In genomic region chr3:29081517-29081916, GRCm38 (mm10) we compare ENCODE assay signal across 9 mouse cellular contexts. TPM values are rescaled to one million over a fixed set of nuclear protein-coding genes. Genes with fewer than 3 reads are reported as not detected.
A peak's percentile ranks its signal among the peaks of the same experiment; 100 is the strongest.
DNase-seq lines count a peak whose midpoint lies in the region; ATAC-seq and TF ChIP-seq lines count a peak whose summit lies in the region.
"Had no signal": no experiment of that assay in that cellular context is flagged by ENCODE, and none has a peak within 500 bp of the region (broad histone marks: within the 10 kb centered on the region; RNA-seq: fewer than 3 reads in every experiment).

No protein-coding gene starts in this region.

- peak overlapping the region; percentile 48; the same call in 1 of the 2 replicates for H3K9ac ChIP-seq in forebrain, embryonic 15.5 days (replicated peaks)

- peaks cover 50% of the 10 kb centered on the region for H3K27me3 ChIP-seq in E14TG2a.4 (ENCODE audit: insufficient read depth, low read length)
- H3K27me3 ChIP-seq in forebrain, embryonic 15.5 days, result 0 out of 2 replicates have a peak, but pooled peaks cover 3% of the 10 kb centered on the region
- peaks cover 76% of the 10 kb centered on the region for H3K27me3 ChIP-seq in limb, embryonic 10.5 days (ENCODE audit: low read depth, poor library complexity, severe bottlenecking)

- H3K4me1 ChIP-seq in E14TG2a.4 (replicated peaks; ENCODE audit: low read depth, low read length), result peaks cover 11% of the 10 kb centered on the region
- peaks cover 22% of the 10 kb centered on the region for H3K4me1 ChIP-seq in forebrain, embryonic 15.5 days
- H3K4me1 ChIP-seq in limb, embryonic 10.5 days, result peaks cover 20% of the 10 kb centered on the region

- H3K27ac ChIP-seq in forebrain, embryonic 15.5 days (replicated peaks), result 0 out of 2 replicates have a peak overlapping the region, but pooled peaks have one; percentile 6
- H3K27ac ChIP-seq in limb, embryonic 10.5 days, result no peak overlapping the region; the same call in 1 of the 2 replicates

- TF ChIP-seq CTCF in E14TG2a.4 (conservative IDR thresholded peaks at IDR 0.05; ENCODE audit: low read length), result no peak

- peak overlapping the region; percentile 79; the same call in 1 of the 2 replicates for H3K4me3 ChIP-seq in E14TG2a.4 (replicated peaks; ENCODE audit: low read length)
- H3K4me3 ChIP-seq in forebrain, embryonic 15.5 days, result peak overlapping the region; percentile 50
- H3K4me3 ChIP-seq in limb, embryonic 10.5 days, result peak overlapping the region; percentile 61
- H3K4me3 ChIP-seq: megakaryocyte, embryonic 14.5 days had no signal

- 16% methylated on average over 13 of the region's 13 CpGs for WGBS in forebrain, embryonic 15.5 days
- 16% methylated on average over 13 of the region's 13 CpGs for WGBS in limb, embryonic 10.5 days

- peak; percentile 33; the same call in 1 of the 2 replicates for ATAC-seq in forebrain, embryonic 15.5 days (replicated peaks)
- no peak for ATAC-seq in CD4-positive, CD25-positive, alpha-beta regulatory T cell, adult 4 months

- H3K4me2 ChIP-seq in forebrain, embryonic 15.5 days (replicated peaks), result peak overlapping the region; percentile 96

- H3K9me3 ChIP-seq in E14TG2a.4 (ENCODE audit: low read length), result no peaks in the 10 kb centered on the region
- H3K9me3 ChIP-seq in forebrain, embryonic 15.5 days, result no peaks in the 10 kb centered on the region
- no peaks in the 10 kb centered on the region for H3K9me3 ChIP-seq in limb, embryonic 10.5 days (replicated peaks)

- no peaks in the 10 kb centered on the region for H3K36me3 ChIP-seq in E14TG2a.4 (ENCODE audit: insufficient read depth, low read length)
- H3K36me3 ChIP-seq in forebrain, embryonic 15.5 days, result no peaks in the 10 kb centered on the region
- no peaks in the 10 kb centered on the region for H3K36me3 ChIP-seq in limb, embryonic 10.5 days

- peak; percentile 5 for DNase-seq in gastrocnemius, postnatal 10 days
- no peak for DNase-seq in gastrocnemius, adult 18-20 months (ENCODE audit: low spot score)
- peak; percentile 38 for DNase-seq in limb, embryonic 10.5 days (ENCODE audit: low spot score)
- peak; percentile 0 for DNase-seq in retina, postnatal 7 days (ENCODE audit: low read depth, low spot score)
- no peak for DNase-seq in adrenal gland, postnatal 14 days

RNA-seq across cellular contexts. Expression of gene Egfem1, which starts 0.3 kb away (rescaled TPM):
- total RNA-seq in gastrocnemius, postnatal 10 days (2021), result under 1 TPM; 0.61 to 0.99 TPM
- total RNA-seq in gastrocnemius, adult 18-20 months (2021), result not detected
- polyA plus RNA-seq in forebrain, embryonic 15.5 days (2015; fragmentation: Nextera tagmentation; extraction: Ambion mirVana), result 3.9 and 4.4 TPM in 2 replicates
- polyA plus RNA-seq in limb, embryonic 10.5 days (2016; fragmentation: Nextera tagmentation; extraction: Ambion mirVana), result 0.41 and 2.6 TPM in 2 replicates
- polyA plus RNA-seq in CD4-positive, CD25-positive, alpha-beta regulatory T cell, adult 4 months (2017; shearing (Covaris generic)), result not detected
- total RNA-seq in adrenal gland, postnatal 14 days (2021), result 0.22 and 0.34 TPM in 2 replicates

Comparison
In these comparisons a context has a peak if more than half of its experiments do, and no peak if none do; other contexts are left out.
1. DNase-seq: peak in gastrocnemius, postnatal 10 days (single experiment), limb, embryonic 10.5 days (single experiment) and retina, postnatal 7 days (single experiment); none in gastrocnemius, adult 18-20 months (single experiment) and adrenal gland, postnatal 14 days (single experiment).
2. Peak in every context shown above with its lines, with median percentiles within 50 percentile points of each other: H3K4me3 ChIP-seq.